Mouse (Mus musculus) small intestine, adult 2 months (tissue): ENCODE measurements around the gene Otogl. TPM values are rescaled to one million over a fixed set of nuclear protein-coding genes. Genes with fewer than 3 reads are reported as not detected.

Source experiments
- H3K27ac ChIP-seq: fragments of 200-500 bp; 2 replicates; pipeline ENCODE4 v1.5.1; 2012; ENCODE audit warnings: low read depth, low read length, control low read depth, inconsistent platforms; ENCODE audit not compliant: insufficient read depth
- H3K27me3 ChIP-seq: fragments of 200-500 bp; 2 replicates; pipeline ENCODE4 v1.6.1; 2012; ENCODE audit warnings: mild to moderate bottlenecking, moderate library complexity, low read length, inconsistent platforms; ENCODE audit not compliant: control insufficient read depth, insufficient read depth
- H3K36me3 ChIP-seq: fragments of 200-500 bp; 2 replicates; pipeline ENCODE4 v1.6.1; 2012; ENCODE audit warnings: mild to moderate bottlenecking, low read length, control low read depth, inconsistent platforms; ENCODE audit not compliant: control insufficient read depth, insufficient read depth
- H3K4me1 ChIP-seq: fragments of 200-500 bp; 2 replicates; pipeline ENCODE4 v1.6.1; 2012; ENCODE audit warnings: low read length, inconsistent platforms, mixed read lengths; ENCODE audit not compliant: control insufficient read depth, insufficient read depth, insufficient read length
- H3K4me3 ChIP-seq: fragments of 200-500 bp; 2 replicates; pipeline ENCODE4 v1.5.1; 2012; ENCODE audit warnings: low read depth, mild to moderate bottlenecking, control low read depth, inconsistent platforms, low read length, moderate library complexity
- CTCF ChIP-seq: fragments of 200-500 bp; IDR thresholded peaks from 2 replicates; pipeline ENCODE4 v1.5.1; 2012; ENCODE audit warnings: low read depth, mild to moderate bottlenecking, control low read depth, inconsistent platforms, low read length, moderate library complexity, mixed read lengths; ENCODE audit not compliant: insufficient replicate concordance, insufficient read length; ENCODE audit errors: extremely low read depth
- POLR2A ChIP-seq: fragments of 200-500 bp; IDR thresholded peaks from 2 replicates; pipeline ENCODE4 v1.6.1; 2012; ENCODE audit warnings: low read depth, mild to moderate bottlenecking, control low read depth, inconsistent platforms, low read length, moderate library complexity
- whole genome bisulfite sequencing: fragments of 180-500 bp; shearing (Covaris S2); methylation state at CpG from one replicate; pipeline ENCODE4 v1.1.7; 2018; 5-methylcytosine and 5-hydroxymethylcytosine counted together
- polyA plus RNA-seq: library from polyadenylated mRNA; depleted of rRNA; stranded (reverse); fragments of >200 nt; gene quantifications from 2 replicates; pipeline ENCODE4 v1.2.3, GENCODE M21; 2012

The Otogl gene
- polyA plus RNA-seq, 1 experiment: 0.04 TPM

DNA sequence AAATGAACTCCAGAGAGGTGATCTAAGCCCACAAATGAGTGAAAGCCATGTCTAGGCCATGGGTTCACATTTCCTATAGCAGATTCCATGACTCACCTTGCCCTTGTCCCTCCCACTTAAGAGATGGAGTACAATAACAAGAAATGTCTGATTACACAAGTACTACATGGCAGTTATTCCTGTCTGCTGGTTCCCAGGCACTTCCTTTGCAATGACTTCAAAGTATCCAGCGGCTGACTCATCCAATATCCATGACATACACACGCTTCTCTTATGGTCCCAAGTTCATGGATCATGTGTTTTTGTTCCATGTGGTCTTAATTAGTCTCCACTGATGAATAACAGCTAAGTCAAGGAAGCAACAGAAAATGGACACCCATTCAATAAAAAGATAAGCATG, 1.1 kb upstream of the Otogl start:
- Histone ChIP-seq H3K36me3 (no peaks in the 10 kb centered on the region), H3K27ac (no peak overlapping the region), H3K27me3 (no peaks in the 10 kb centered on the region), H3K4me1 (no peaks in the 10 kb centered on the region), H3K4me3 (no peak overlapping the region)
- WGBS: 79% methylated on average over 2 of the region's 2 CpGs
- TF ChIP-seq CTCF (no peak), POLR2A (no peak)

DNA sequence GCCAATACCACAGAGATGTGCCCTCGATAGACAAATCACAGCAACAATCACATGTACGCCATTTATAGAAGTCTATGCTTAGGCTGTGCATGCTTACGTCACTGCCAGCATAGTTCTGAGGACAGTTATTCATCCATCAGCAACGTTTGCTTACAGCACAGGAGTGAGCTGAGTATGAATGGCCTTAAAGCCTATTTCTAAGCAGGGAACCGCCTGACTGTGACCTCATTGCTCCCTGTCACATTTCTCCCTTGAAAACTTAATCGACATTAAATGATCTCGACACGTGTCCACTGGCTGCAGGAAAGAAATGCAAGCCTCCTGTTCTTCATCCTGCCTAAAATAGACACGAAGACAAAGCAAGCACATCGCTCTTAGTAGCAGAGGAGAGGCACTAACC, 5.5 kb downstream of the Otogl start:
- no peak overlapping the region for H3K4me3 ChIP-seq
- H3K36me3 ChIP-seq: no peaks in the 10 kb centered on the region
- TF ChIP-seq CTCF (no peak), POLR2A (no peak)
- WGBS: 73% methylated on average over 10 of the region's 10 CpGs
- H3K27ac ChIP-seq: peak overlapping the region; percentile 53; the same call in 1 of the 2 replicates
- H3K4me1 ChIP-seq: no peaks in the 10 kb centered on the region
- H3K27me3 ChIP-seq: no peaks in the 10 kb centered on the region; the same call in 1 of the 2 replicates

GRCm38 (mm10) chr10:107905274-107906034, 6.5 kb downstream of the Otogl start:
- H3K27ac ChIP-seq: no peak overlapping the region; the same call in 1 of the 2 replicates

GRCm38 (mm10) chr10:107901958-107902357, 10.0 kb downstream of the Otogl start:
- no peaks in the 10 kb centered on the region; the same call in 1 of the 2 replicates for H3K27me3 ChIP-seq
- H3K4me1 ChIP-seq: no peaks in the 10 kb centered on the region
- no peak overlapping the region for H3K27ac ChIP-seq
- 64% methylated on average over 8 of the region's 8 CpGs for WGBS
- no peak for TF ChIP-seq CTCF
- no peak for TF ChIP-seq POLR2A
- H3K36me3 ChIP-seq: no peaks in the 10 kb centered on the region
- no peak overlapping the region for H3K4me3 ChIP-seq

More at GRCm38 (mm10) chr10:107905274-107906034, 6.5 kb downstream of the Otogl start:
- no peaks in the 10 kb centered on the region; the same call in 1 of the 2 replicates for H3K27me3 ChIP-seq
- H3K4me1 ChIP-seq: no peaks in the 10 kb centered on the region
- H3K4me3 ChIP-seq: no peak overlapping the region
- TF ChIP-seq CTCF: no peak
- no peaks in the 10 kb centered on the region for H3K36me3 ChIP-seq
- 57% methylated on average over 7 of the region's 7 CpGs for WGBS

- no peak overlapping the region for H3K4me3 ChIP-seq
- no peaks in the 10 kb centered on the region for H3K4me1 ChIP-seq
- TF ChIP-seq POLR2A (no peak), CTCF (no peak)
- H3K36me3 ChIP-seq: no peaks in the 10 kb centered on the region
- H3K27me3 ChIP-seq: no peaks in the 10 kb centered on the region; the same call in 1 of the 2 replicates
- H3K27ac ChIP-seq: no peak overlapping the region
- WGBS: 78% methylated on average over 13 of the region's 13 CpGs
Measured at GRCm38 (mm10) chr10:107901204-107901879, 10.6 kb downstream of the Otogl start.

DNA sequence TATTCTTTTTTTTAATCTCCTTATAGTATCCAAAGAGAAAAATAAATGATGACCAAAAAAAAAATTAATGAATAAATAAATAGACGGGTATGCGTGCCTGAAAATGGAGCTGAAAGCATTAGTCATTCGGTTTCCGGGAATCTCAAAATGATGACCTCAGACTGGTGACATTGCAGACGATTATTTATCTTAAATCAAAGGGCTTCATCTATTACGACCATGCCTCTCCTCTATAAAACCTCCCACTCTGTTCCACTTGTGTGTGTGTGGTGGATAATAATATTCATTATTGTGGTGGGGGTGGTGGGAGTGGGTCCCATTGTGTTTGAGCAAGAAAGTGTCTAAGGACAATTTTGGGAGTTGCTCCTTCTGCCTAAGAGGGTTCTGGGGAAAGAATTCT, 12.0 kb downstream of the Otogl start:
- no peaks in the 10 kb centered on the region for H3K4me1 ChIP-seq
- 66% methylated on average over 6 of the region's 6 CpGs for WGBS

GRCm38 (mm10) chr10:107896158-107896557, 15.8 kb downstream of the Otogl start:
- no peak overlapping the region for H3K4me3 ChIP-seq
- no peaks in the 10 kb centered on the region for H3K36me3 ChIP-seq
- H3K4me1 ChIP-seq: no peaks in the 10 kb centered on the region
- TF ChIP-seq POLR2A (no peak), CTCF (no peak)
- 65% methylated on average over 4 of the region's 4 CpGs for WGBS
- no peaks in the 10 kb centered on the region for H3K27me3 ChIP-seq
- H3K27ac ChIP-seq: no peak overlapping the region

More for the DNA sequence above, 12.0 kb downstream of the Otogl start:
- no peak overlapping the region for H3K27ac ChIP-seq
- TF ChIP-seq POLR2A: no peak
- no peak for TF ChIP-seq CTCF
- H3K4me3 ChIP-seq: no peak overlapping the region
- no peaks in the 10 kb centered on the region for H3K36me3 ChIP-seq
- no peaks in the 10 kb centered on the region for H3K27me3 ChIP-seq
